Mouse (Mus musculus): ENCODE measurements at regions not wholly inside any gene's neighbourhood (a gene's known extent, or its start where the extent isn't known, plus 50 kb on each side); places are given as distances from the start of the nearest gene placed in this dataset.

- TF ChIP-seq CTCF (IDR thresholded peaks at IDR 0.05) (no peak), POLR2A (IDR thresholded peaks at IDR 0.05; ENCODE audit: insufficient read depth, low read depth, low read length) (no peak), EP300 (IDR thresholded peaks at IDR 0.05; ENCODE audit: insufficient read depth, low read depth, low read length) (no peak)
These were observed 772.2 kb upstream of the Pou3f2 start for GRCm38 (mm10) chr4:23260371-23260770.
